Mouse (Mus musculus): Measurements from ENCODE around the gene Gm853. TPM values are rescaled to one million over a fixed set of nuclear protein-coding genes. Genes with fewer than 3 reads are reported as not detected.
A peak's percentile ranks its signal among the peaks of the same experiment; 100 is the strongest.

Gene Gm853
- polyA plus RNA-seq, 1 experiment, result not detected

DNA sequence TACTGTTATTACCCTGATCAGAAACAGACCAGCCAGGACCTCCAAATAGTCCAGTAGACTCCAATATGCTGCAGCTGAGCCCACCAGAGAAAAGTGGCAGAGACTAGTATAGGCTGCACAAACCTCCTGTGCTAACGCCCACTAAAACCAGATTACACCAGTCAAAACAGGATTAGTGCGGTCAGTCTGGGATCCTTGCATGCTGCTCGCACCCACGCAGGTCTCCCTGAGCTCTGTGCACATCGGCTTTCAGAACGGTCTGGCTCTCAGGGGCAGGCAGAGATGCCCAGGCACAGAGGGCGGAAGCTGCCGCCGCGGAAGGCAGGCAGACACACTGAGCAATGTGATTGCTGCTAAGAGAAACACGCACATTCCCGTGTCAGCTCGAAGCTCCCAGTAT is 39.2 kb downstream of the Gm853 start:
- TF ChIP-seq GATA1 (IDR thresholded peaks at IDR 0.05; ENCODE audit: low read length) (no peak), TAL1 (IDR thresholded peaks at IDR 0.05; ENCODE audit: low read length) (no peak)
- no peaks in the 10 kb centered on the region for H3K36me3 ChIP-seq (ENCODE audit: control insufficient read depth)
- H3K4me3 ChIP-seq (replicated peaks), result no peak overlapping the region
- H3K9me3 ChIP-seq (ENCODE audit: control insufficient read depth, low read length), result no peaks in the 10 kb centered on the region
- peaks cover 5% of the 10 kb centered on the region for H3K27me3 ChIP-seq (ENCODE audit: control insufficient read depth)
- no peaks in the 10 kb centered on the region for H3K4me1 ChIP-seq (ENCODE audit: control insufficient read depth)

- Histone ChIP-seq H3K36me3 (ENCODE audit: control insufficient read depth) (no peaks in the 10 kb centered on the region), H3K4me1 (ENCODE audit: control insufficient read depth) (no peaks in the 10 kb centered on the region; the same call in 1 of the 2 replicates), H3K27me3 (ENCODE audit: control insufficient read depth) (peaks cover 15% of the 10 kb centered on the region), H3K4me3 (replicated peaks) (no peak overlapping the region), H3K9me3 (ENCODE audit: control insufficient read depth, low read length) (no peaks in the 10 kb centered on the region)
- TF ChIP-seq GATA1 (IDR thresholded peaks at IDR 0.05; ENCODE audit: low read length), result no peak
- TF ChIP-seq TAL1 (IDR thresholded peaks at IDR 0.05; ENCODE audit: low read length), result no peak
These were observed 40.3 kb downstream of the Gm853 start for GRCm38 (mm10) chr4:130181886-130182285.

DNA sequence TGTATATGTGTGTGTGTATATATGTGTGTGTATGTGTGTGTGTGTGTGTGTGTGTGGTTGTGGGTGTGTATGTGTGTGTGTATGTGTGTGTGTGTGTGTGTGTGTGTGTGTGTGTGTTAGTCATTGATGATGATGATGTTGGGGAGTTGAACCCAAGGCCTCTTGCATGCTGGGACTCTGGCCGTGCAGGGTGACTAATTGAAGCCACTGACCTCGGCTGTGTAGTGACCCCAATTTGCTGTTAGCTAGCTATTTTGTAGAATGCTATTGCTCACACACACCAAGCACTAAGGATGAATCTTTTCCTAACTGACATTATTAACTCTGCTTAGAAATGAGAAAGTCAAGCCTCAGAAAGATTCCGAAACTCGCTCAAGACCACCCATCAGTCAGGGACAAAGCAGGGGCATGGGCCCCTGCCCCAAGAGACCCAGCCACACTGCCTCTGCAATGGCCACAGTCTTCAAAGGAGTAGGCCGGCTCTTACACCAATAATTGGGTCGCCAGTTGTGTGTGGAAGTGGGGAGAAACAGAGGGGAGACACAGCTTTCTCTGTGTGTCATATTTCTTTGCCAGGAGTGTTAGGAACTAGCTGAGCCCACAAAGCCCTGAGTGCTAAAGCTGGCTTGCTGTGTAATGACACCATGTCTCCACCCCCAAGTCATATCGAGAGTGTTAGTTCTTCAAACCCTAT is 41.1 kb downstream of the Gm853 start:
- Histone ChIP-seq H3K4me3 (replicated peaks) (no peak overlapping the region), H3K27me3 (ENCODE audit: control insufficient read depth) (peaks cover 23% of the 10 kb centered on the region), H3K4me1 (ENCODE audit: control insufficient read depth) (peaks cover 5% of the 10 kb centered on the region), H3K36me3 (ENCODE audit: control insufficient read depth) (no peaks in the 10 kb centered on the region), H3K9me3 (ENCODE audit: control insufficient read depth, low read length) (no peaks in the 10 kb centered on the region)
- no peak for TF ChIP-seq GATA1 (IDR thresholded peaks at IDR 0.05; ENCODE audit: low read length)
- no peak for TF ChIP-seq TAL1 (IDR thresholded peaks at IDR 0.05; ENCODE audit: low read length)

- H3K36me3 ChIP-seq (ENCODE audit: control insufficient read depth), result no peaks in the 10 kb centered on the region
- H3K4me1 ChIP-seq (ENCODE audit: control insufficient read depth), result peaks cover 16% of the 10 kb centered on the region
- peaks cover 34% of the 10 kb centered on the region for H3K27me3 ChIP-seq (ENCODE audit: control insufficient read depth)
- H3K9me3 ChIP-seq (ENCODE audit: control insufficient read depth, low read length), result no peaks in the 10 kb centered on the region
- H3K4me3 ChIP-seq (replicated peaks), result no peak overlapping the region
- no peak for TF ChIP-seq TAL1 (IDR thresholded peaks at IDR 0.05; ENCODE audit: low read length)
These were observed 42.3 kb downstream of the Gm853 start for GRCm38 (mm10) chr4:130179876-130180275.

DNA sequence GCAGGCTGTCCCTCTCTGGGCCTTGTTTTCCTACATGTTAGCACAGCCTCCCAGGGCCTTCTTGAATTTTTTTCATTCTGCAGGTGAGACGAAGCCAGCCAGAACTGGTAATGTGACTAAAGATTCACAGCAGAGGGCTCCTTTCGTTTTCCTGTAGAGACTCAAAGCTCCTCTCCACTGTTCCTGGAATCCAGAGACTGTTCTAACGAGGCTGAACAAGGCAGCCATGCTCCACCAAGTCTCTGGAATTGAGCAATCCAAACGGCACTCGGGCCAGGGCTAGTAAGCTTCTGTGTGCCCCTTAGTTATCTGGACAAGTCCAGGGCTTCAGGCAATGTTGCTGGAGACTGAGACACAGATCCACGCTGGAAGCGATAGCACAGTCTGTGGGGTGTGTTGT is 44.7 kb downstream of the Gm853 start:
- Histone ChIP-seq H3K9me3 (ENCODE audit: control insufficient read depth, low read length) (no peaks in the 10 kb centered on the region), H3K27me3 (ENCODE audit: control insufficient read depth) (peaks cover 51% of the 10 kb centered on the region), H3K4me1 (ENCODE audit: control insufficient read depth) (peaks cover 40% of the 10 kb centered on the region), H3K4me3 (replicated peaks) (no peak overlapping the region), H3K36me3 (ENCODE audit: control insufficient read depth) (peaks cover 14% of the 10 kb centered on the region)
- TF ChIP-seq TAL1 (IDR thresholded peaks at IDR 0.05; ENCODE audit: low read length) (no peak), GATA1 (IDR thresholded peaks at IDR 0.05; ENCODE audit: low read length) (no peak)

DNA sequence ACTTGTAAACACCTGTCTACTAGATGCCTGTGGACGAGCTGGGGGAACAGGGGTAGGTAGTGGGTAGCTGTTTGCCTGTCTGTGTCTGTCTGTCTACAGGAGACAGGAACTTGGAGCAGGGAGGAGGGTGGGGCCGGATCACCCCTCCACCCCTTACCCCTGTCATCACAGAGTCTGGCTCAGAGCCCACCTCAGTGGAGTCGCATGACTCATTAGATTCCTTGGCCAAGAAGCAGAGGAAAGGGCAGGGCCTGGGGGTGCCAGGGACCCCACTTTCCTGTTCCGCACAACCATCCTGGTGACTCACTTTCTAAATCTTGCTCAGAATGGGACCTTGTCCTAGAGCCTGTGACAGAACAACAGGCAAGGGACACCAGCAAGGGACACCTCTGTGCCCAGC is 45.1 kb downstream of the Gm853 start:
- peaks cover 18% of the 10 kb centered on the region for H3K36me3 ChIP-seq (ENCODE audit: control insufficient read depth)
- H3K27me3 ChIP-seq (ENCODE audit: control insufficient read depth), result peaks cover 51% of the 10 kb centered on the region
- H3K9me3 ChIP-seq (ENCODE audit: control insufficient read depth, low read length), result no peaks in the 10 kb centered on the region
- TF ChIP-seq GATA1 (IDR thresholded peaks at IDR 0.05; ENCODE audit: low read length) (no peak), TAL1 (IDR thresholded peaks at IDR 0.05; ENCODE audit: low read length) (no peak)
- H3K4me3 ChIP-seq (replicated peaks), result no peak overlapping the region
- peaks cover 44% of the 10 kb centered on the region for H3K4me1 ChIP-seq (ENCODE audit: control insufficient read depth)

- peaks cover 49% of the 10 kb centered on the region for H3K27me3 ChIP-seq (ENCODE audit: control insufficient read depth)
- TF ChIP-seq TAL1 (IDR thresholded peaks at IDR 0.05; ENCODE audit: low read length) (no peak), GATA1 (IDR thresholded peaks at IDR 0.05; ENCODE audit: low read length) (no peak)
- H3K4me3 ChIP-seq (replicated peaks), result no peak overlapping the region
- H3K9me3 ChIP-seq (ENCODE audit: control insufficient read depth, low read length), result no peaks in the 10 kb centered on the region
- H3K36me3 ChIP-seq (ENCODE audit: control insufficient read depth), result peaks cover 27% of the 10 kb centered on the region
- H3K4me1 ChIP-seq (ENCODE audit: control insufficient read depth), result peaks cover 53% of the 10 kb centered on the region
These were observed 46.0 kb downstream of the Gm853 start for GRCm38 (mm10) chr4:130176156-130176720.

GRCm38 (mm10) chr4:130175072-130175711 is 47.0 kb downstream of the Gm853 start, which contains the start of gene Tinagl1:
Tinagl1 (minus strand) TSS chr4:130175122.
- H3K4me1 ChIP-seq (ENCODE audit: control insufficient read depth), result peaks cover 59% of the 10 kb centered on the region
- no peak for TF ChIP-seq TAL1 (IDR thresholded peaks at IDR 0.05; ENCODE audit: low read length)
- no peak for TF ChIP-seq GATA1 (IDR thresholded peaks at IDR 0.05; ENCODE audit: low read length)

DNA sequence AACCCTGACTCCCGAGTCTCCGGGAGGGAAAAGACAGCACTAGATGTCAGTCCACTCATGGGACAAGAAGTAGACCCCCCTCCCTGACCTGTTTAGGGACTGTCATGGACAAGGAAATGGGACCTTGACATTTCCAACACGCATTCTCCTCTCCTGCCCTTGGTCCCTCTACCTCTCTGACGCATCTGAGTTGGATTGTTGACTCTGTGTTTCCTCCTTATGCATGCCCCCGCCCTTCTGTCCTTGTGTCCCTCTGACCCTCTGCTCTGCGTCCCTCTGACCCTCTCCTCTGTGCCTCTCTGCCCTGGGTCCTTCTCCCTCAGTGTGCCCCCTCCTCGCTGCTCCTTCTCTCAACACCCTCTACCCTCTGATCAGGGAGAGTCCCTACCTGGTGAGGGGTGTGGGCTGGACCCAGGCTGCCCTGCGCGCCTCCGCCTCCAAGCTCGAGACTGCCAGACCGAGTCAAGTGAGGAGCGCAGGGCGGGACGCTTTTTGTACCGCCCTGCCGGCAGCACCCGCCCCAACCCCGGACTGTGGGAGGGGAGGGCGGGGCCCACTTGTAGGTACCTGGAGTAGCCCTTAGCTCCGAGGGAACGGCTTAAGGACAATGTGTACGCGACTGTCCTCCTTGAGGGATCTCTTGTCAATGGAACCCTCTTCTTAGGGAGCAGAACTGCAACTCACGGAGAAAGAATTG is 47.7 kb downstream of the Gm853 start:
- peaks cover 49% of the 10 kb centered on the region for H3K27me3 ChIP-seq (ENCODE audit: control insufficient read depth)
- TF ChIP-seq GATA1 (IDR thresholded peaks at IDR 0.05; ENCODE audit: low read length), result no peak
- TF ChIP-seq TAL1 (IDR thresholded peaks at IDR 0.05; ENCODE audit: low read length), result no peak
- no peaks in the 10 kb centered on the region for H3K9me3 ChIP-seq (ENCODE audit: control insufficient read depth, low read length)
- H3K4me3 ChIP-seq (replicated peaks), result peak overlapping the region; percentile 73
- H3K4me1 ChIP-seq (ENCODE audit: control insufficient read depth), result peaks cover 66% of the 10 kb centered on the region
- peaks cover 44% of the 10 kb centered on the region for H3K36me3 ChIP-seq (ENCODE audit: control insufficient read depth)

More at GRCm38 (mm10) chr4:130175072-130175711, 47.0 kb downstream of the Gm853 start, which contains the start of gene Tinagl1:
- Histone ChIP-seq H3K27me3 (ENCODE audit: control insufficient read depth) (peaks cover 49% of the 10 kb centered on the region), H3K36me3 (ENCODE audit: control insufficient read depth) (peaks cover 37% of the 10 kb centered on the region), H3K4me3 (replicated peaks) (peak within 1 kb of the TSS; percentile 73), H3K9me3 (ENCODE audit: control insufficient read depth, low read length) (no peaks in the 10 kb centered on the region)

All from erythroblast, embryonic 14.5 days (primary cell).